Mouse (Mus musculus): ENCODE results near the gene Arhgap33. TPM values are rescaled to one million over a fixed set of nuclear protein-coding genes. Genes with fewer than 3 reads are reported as not detected.
"Not testable (repeated sequence)": the region's sequence is repeated elsewhere in the genome, so short reads cannot be mapped to it uniquely, and the experiment has no call there.

Gene Arhgap33
- polyA plus RNA-seq, 1 experiment from 2014 or later: 148 TPM

DNA sequence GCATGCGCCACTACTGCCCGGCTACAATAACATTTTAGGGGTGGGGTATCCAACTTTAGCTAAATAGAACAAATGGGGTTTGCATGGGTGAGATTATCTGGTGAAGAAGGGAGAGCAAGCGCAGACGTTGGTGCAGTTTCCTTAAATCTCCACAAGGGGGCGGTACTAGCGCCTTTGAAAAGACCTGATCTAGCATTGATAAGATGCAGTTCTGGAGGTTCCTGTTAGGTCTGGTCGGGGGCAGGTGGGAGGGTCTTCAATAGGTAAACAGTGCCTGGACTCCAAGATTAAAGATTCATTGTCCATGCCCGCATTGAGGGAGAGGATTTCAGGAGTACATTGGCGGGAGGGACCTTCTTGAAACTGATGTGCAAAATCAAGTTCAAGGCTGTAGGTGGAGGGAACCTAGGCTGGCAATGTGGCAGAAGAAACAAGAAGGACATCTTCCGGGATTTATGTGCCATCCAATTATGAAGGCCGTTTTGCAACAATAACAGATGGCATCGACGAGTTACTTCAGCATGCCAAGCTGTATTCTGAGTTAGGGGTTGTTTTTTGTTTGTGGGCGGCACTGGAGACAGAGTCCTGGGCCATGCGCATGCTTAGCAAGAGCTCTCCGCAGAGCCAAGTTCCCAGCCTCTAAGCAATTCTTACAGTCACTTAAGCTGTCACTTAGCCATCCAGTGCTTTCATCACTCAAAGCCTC is 44.5 kb downstream of the Arhgap33 start:
- Histone ChIP-seq H3K27ac (ENCODE audit: low read length) (no peak overlapping the region), H3K9me3 (ENCODE audit: control insufficient read depth, low read length) (no peaks in the 10 kb centered on the region), H3K36me3 (ENCODE audit: control insufficient read depth, insufficient read depth) (no peaks in the 10 kb centered on the region), H3K9ac (replicated peaks; ENCODE audit: low read depth, low read length) (no peak overlapping the region), H3K4me1 (replicated peaks; ENCODE audit: control insufficient read depth, insufficient read depth, low read length) (no peaks in the 10 kb centered on the region), H3K27me3 (replicated peaks; ENCODE audit: control insufficient read depth, insufficient read depth, low read length) (no peaks in the 10 kb centered on the region), H3K4me2 (ENCODE audit: low read length) (no peak overlapping the region), H3K4me3 (replicated peaks; ENCODE audit: low read length) (no peak overlapping the region)
- 22% methylated on average over 16 of the region's 16 CpGs for WGBS
- 0 out of 2 replicates have a peak, but pooled peaks have one; percentile 66 for ATAC-seq

DNA sequence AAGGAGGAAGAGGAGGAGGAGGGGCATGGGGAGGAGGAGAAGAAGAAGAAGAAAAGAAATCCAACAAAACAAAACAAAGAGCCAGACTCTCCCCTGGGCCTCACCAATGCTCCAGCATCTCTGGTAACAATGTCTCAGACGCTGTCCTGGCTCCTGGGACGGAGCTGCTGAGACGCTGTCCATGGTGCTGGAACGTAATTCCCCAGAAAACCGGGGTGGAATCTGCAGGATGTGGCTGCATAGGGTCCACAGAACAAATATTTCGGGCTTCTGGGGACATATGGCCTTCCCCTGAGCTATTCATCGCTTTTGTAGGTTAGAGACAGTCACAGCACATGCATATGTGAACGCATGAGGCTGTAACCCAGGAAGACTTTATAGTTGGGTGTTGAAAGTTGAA is 50.6 kb downstream of the Arhgap33 start:
- no peaks in the 10 kb centered on the region for H3K9me3 ChIP-seq (ENCODE audit: control insufficient read depth, low read length)
- H3K36me3 ChIP-seq (ENCODE audit: control insufficient read depth, insufficient read depth): no peaks in the 10 kb centered on the region
- no peak overlapping the region for H3K4me3 ChIP-seq (replicated peaks; ENCODE audit: low read length)
- no peak for ATAC-seq
- H3K4me2 ChIP-seq (ENCODE audit: low read length): no peak overlapping the region
- no peaks in the 10 kb centered on the region for H3K4me1 ChIP-seq (replicated peaks; ENCODE audit: control insufficient read depth, insufficient read depth, low read length)
- H3K27me3 ChIP-seq (replicated peaks; ENCODE audit: control insufficient read depth, insufficient read depth, low read length): no peaks in the 10 kb centered on the region
- 17% methylated on average over 8 of the region's 8 CpGs for WGBS
- no peak overlapping the region for H3K27ac ChIP-seq (ENCODE audit: low read length)
- no peak overlapping the region for H3K9ac ChIP-seq (replicated peaks; ENCODE audit: low read depth, low read length)

DNA sequence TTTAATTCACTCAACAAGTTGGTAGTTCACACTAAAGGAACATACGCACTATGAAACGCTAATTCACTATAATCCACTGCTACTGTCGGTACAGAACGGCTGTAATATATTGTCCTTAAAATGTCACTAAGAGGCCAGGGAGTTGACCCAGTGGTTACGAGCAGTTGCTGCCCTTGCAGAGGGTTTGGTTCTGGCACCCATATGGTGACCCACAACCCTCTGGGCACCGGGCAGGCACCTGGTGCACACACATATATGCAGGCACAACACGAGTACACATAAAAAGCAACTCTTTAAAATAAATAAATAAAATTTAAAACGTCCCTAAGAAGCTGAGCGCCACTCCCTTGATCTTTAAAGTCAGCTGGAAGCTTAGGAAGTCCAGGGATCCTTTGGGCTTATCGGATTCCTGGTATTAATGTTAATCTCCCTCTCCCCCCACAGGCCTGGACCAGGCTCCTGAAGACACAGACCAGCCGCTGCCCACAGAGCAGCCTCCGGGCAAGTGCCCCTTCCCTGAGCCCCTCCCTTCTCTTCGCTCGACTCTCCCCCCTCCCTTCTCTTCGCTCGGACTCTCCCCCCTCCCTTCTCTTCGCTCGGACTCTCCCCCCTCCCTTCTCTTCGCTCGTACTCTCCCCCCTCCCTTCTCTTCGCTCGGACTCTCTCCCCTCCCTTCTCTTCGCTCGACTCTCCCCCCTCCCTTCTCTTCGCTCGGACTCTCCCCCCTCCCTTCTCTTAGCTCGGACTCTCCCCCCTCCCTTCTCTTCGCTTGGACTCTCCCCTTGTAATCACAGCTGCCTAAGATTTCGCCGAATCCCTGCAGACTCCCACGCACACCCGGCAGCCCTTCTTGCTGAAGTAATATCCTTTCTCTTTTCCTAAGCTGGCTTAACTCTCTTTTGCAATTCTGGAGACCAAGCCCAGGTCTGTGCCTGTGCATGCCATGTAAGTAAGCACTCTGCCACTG is 57.2 kb downstream of the Arhgap33 start:
- H3K4me1 ChIP-seq (replicated peaks; ENCODE audit: control insufficient read depth, insufficient read depth, low read length): peaks cover 7% of the 10 kb centered on the region; the same call in 1 of the 2 replicates
- H3K4me3 ChIP-seq (replicated peaks; ENCODE audit: low read length): peak overlapping the region; percentile 24
- no peak overlapping the region for H3K27ac ChIP-seq (ENCODE audit: low read length)
- peak; percentile 50; the same call in 1 of the 2 replicates for ATAC-seq
- H3K9me3 ChIP-seq (ENCODE audit: control insufficient read depth, low read length): no peaks in the 10 kb centered on the region
- WGBS: 8% methylated on average over 32 of the region's 32 CpGs
- no peaks in the 10 kb centered on the region for H3K27me3 ChIP-seq (replicated peaks; ENCODE audit: control insufficient read depth, insufficient read depth, low read length)
- no peak overlapping the region for H3K9ac ChIP-seq (replicated peaks; ENCODE audit: low read depth, low read length)
- H3K36me3 ChIP-seq (ENCODE audit: control insufficient read depth, insufficient read depth): no peaks in the 10 kb centered on the region
- H3K4me2 ChIP-seq (ENCODE audit: low read length): peak overlapping the region; percentile 50

DNA sequence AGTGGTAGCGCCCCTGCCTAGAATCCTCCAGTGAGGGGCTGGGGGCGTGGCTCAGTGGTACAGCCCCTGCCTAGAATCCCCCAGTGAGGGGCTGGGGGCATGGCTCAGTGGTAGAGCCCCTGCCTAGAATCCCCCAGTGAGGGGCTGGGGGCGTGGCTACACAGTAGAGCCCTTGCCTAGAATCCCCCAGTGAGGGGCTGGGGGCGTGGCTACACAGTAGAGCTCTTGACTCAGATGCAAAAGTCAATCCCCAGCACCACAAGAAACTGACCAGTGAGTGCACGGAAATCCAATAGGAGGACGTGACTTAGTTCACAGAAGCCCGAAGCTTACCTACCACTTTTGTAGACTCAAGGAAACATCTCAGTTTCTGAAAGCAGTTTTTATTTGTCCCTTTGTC is 58.7 kb downstream of the Arhgap33 start:
- not testable (repeated sequence) for H3K36me3 ChIP-seq (ENCODE audit: control insufficient read depth, insufficient read depth); H3K4me2 ChIP-seq (ENCODE audit: low read length); H3K27me3 ChIP-seq (replicated peaks; ENCODE audit: control insufficient read depth, insufficient read depth, low read length); H3K4me1 ChIP-seq (replicated peaks; ENCODE audit: control insufficient read depth, insufficient read depth, low read length); H3K9me3 ChIP-seq (ENCODE audit: control insufficient read depth, low read length); H3K4me3 ChIP-seq (replicated peaks; ENCODE audit: low read length); H3K27ac ChIP-seq (ENCODE audit: low read length); H3K9ac ChIP-seq (replicated peaks; ENCODE audit: low read depth, low read length); ATAC-seq
- WGBS: 87% methylated on average over 7 of the region's 7 CpGs

DNA sequence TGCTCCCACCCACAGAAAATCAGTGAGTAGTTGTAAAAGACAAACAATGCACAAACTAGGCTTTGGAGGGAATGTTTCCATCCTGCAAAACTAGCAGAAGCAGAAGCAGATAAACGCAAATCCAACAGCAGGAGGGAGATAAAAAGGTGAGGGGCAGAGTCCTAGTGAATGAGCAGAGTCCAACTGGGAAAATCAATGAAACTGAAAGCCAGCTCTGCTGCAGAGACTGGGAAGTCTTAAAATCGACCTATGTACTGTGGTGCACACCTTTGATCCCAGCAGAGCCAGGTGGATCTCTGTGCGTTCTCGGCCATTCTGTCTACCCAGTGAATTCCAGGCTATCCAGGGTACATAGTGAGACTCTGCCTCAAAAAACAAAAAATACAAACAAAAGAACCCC is 59.9 kb downstream of the Arhgap33 start:
- H3K27me3 ChIP-seq (replicated peaks; ENCODE audit: control insufficient read depth, insufficient read depth, low read length): no peaks in the 10 kb centered on the region
- no peak overlapping the region for H3K4me2 ChIP-seq (ENCODE audit: low read length)
- H3K4me3 ChIP-seq (replicated peaks; ENCODE audit: low read length): no peak overlapping the region
- H3K36me3 ChIP-seq (ENCODE audit: control insufficient read depth, insufficient read depth): no peaks in the 10 kb centered on the region
- H3K4me1 ChIP-seq (replicated peaks; ENCODE audit: control insufficient read depth, insufficient read depth, low read length): peaks cover 7% of the 10 kb centered on the region; the same call in 1 of the 2 replicates
- H3K9me3 ChIP-seq (ENCODE audit: control insufficient read depth, low read length): no peaks in the 10 kb centered on the region
- no peak overlapping the region for H3K9ac ChIP-seq (replicated peaks; ENCODE audit: low read depth, low read length)
- 72% methylated on average over 4 of the region's 4 CpGs for WGBS
- ATAC-seq: no peak
- no peak overlapping the region for H3K27ac ChIP-seq (ENCODE audit: low read length)

DNA sequence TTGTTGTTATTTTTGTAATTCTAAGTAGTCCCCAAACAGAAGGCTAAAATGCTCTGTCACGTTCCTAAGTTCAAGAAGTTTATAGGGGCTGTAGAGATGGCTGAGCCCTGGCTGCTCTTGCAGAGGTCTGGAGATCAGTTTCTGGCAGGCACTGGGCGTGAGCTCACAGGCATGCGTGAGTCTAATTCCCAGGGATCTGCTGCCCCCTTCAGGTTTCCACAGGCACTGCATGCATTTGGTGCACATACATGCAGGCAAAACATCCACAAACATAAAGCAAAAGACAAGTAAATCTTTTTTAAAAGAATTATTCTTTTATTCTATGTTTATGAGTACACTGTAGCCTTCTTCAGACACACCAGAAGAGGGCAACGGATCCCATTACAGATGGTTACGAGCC is 62.4 kb downstream of the Arhgap33 start:
- WGBS: 47% methylated on average over 5 of the region's 5 CpGs
- Histone ChIP-seq H3K4me3 (replicated peaks; ENCODE audit: low read length) (no peak overlapping the region), H3K27me3 (replicated peaks; ENCODE audit: control insufficient read depth, insufficient read depth, low read length) (peaks cover 9% of the 10 kb centered on the region), H3K9ac (replicated peaks; ENCODE audit: low read depth, low read length) (no peak overlapping the region), H3K27ac (ENCODE audit: low read length) (no peak overlapping the region), H3K9me3 (ENCODE audit: control insufficient read depth, low read length) (no peaks in the 10 kb centered on the region), H3K36me3 (ENCODE audit: control insufficient read depth, insufficient read depth) (no peaks in the 10 kb centered on the region), H3K4me1 (replicated peaks; ENCODE audit: control insufficient read depth, insufficient read depth, low read length) (peaks cover under 1% of the 10 kb centered on the region; the same call in 1 of the 2 replicates), H3K4me2 (ENCODE audit: low read length) (no peak overlapping the region)
- no peak for ATAC-seq

Small RNA genes lying within 50 kb of the gene (microRNA-seq; reads per million reads assigned to microRNA genes)
- not detected for gene Gm38670

Other genes starting within 250 kb of the Arhgap33 start
- 129 and 145 TPM in 2 replicates for gene Clip3, start 243.3 kb downstream of the Arhgap33 start, polyA plus RNA-seq (2015; fragmentation: Nextera tagmentation; extraction: Ambion mirVana)
- 93.6 and 104 TPM in 2 replicates for gene Alkbh6, start 226.3 kb downstream of the Arhgap33 start, polyA plus RNA-seq (2015; fragmentation: Nextera tagmentation; extraction: Ambion mirVana)
- 8.5 and 11.7 TPM in 2 replicates for gene Syne4, start 220.3 kb downstream of the Arhgap33 start, polyA plus RNA-seq (2015; fragmentation: Nextera tagmentation; extraction: Ambion mirVana)
- not detected in 2 replicates for gene E130208F15Rik, start 213.3 kb downstream of the Arhgap33 start, polyA plus RNA-seq (2015; fragmentation: Nextera tagmentation; extraction: Ambion mirVana)
- gene Sdhaf1, start 211.2 kb downstream of the Arhgap33 start, polyA plus RNA-seq (2015; fragmentation: Nextera tagmentation; extraction: Ambion mirVana): 18.0 and 19.3 TPM in 2 replicates
- gene Lrfn3, start 172.3 kb downstream of the Arhgap33 start, polyA plus RNA-seq (2015; fragmentation: Nextera tagmentation; extraction: Ambion mirVana): 10.4 and 13.4 TPM in 2 replicates
- 14.0 and 19.1 TPM in 2 replicates for gene Tyrobp, start 121.3 kb downstream of the Arhgap33 start, polyA plus RNA-seq (2015; fragmentation: Nextera tagmentation; extraction: Ambion mirVana)
- not detected in 2 replicates for gene Hcst, start 115.2 kb downstream of the Arhgap33 start, polyA plus RNA-seq (2015; fragmentation: Nextera tagmentation; extraction: Ambion mirVana)
- 2.3 and 3.4 TPM in 2 replicates for gene Nfkbid, start 113.3 kb downstream of the Arhgap33 start, polyA plus RNA-seq (2015; fragmentation: Nextera tagmentation; extraction: Ambion mirVana)
- 584 and 649 TPM in 2 replicates for gene Aplp1, start 89.5 kb downstream of the Arhgap33 start, polyA plus RNA-seq (2015; fragmentation: Nextera tagmentation; extraction: Ambion mirVana)
- gene Kirrel2, start 77.4 kb downstream of the Arhgap33 start, polyA plus RNA-seq (2015; fragmentation: Nextera tagmentation; extraction: Ambion mirVana): 0.22 and 0.43 TPM in 2 replicates
- gene Nphs1, start 76.7 kb downstream of the Arhgap33 start, polyA plus RNA-seq (2015; fragmentation: Nextera tagmentation; extraction: Ambion mirVana): not detected in 2 replicates
- not detected in 2 replicates for gene Prodh2, start 41.4 kb downstream of the Arhgap33 start, polyA plus RNA-seq (2015; fragmentation: Nextera tagmentation; extraction: Ambion mirVana)
- gene Hspb6, start 17.1 kb upstream of the Arhgap33 start, polyA plus RNA-seq (2015; fragmentation: Nextera tagmentation; extraction: Ambion mirVana): 9.3 and 11.1 TPM in 2 replicates
- 8.8 and 13.5 TPM in 2 replicates for gene Proser3, start 17.2 kb upstream of the Arhgap33 start, polyA plus RNA-seq (2015; fragmentation: Nextera tagmentation; extraction: Ambion mirVana)
- 52.9 and 55.1 TPM in 2 replicates for gene Lin37, start 24.8 kb upstream of the Arhgap33 start, polyA plus RNA-seq (2015; fragmentation: Nextera tagmentation; extraction: Ambion mirVana)
- gene U2af1l4, start 28.2 kb upstream of the Arhgap33 start, polyA plus RNA-seq (2015; fragmentation: Nextera tagmentation; extraction: Ambion mirVana): 107 and 111 TPM in 2 replicates
- 23.5 and 28.5 TPM in 2 replicates for gene Gm49396, start 28.3 kb upstream of the Arhgap33 start, polyA plus RNA-seq (2015; fragmentation: Nextera tagmentation; extraction: Ambion mirVana)
- 117 and 121 TPM in 2 replicates for gene Psenen, start 28.6 kb upstream of the Arhgap33 start, polyA plus RNA-seq (2015; fragmentation: Nextera tagmentation; extraction: Ambion mirVana)
- 5.8 and 6.3 TPM in 2 replicates for gene Igflr1, start 30.4 kb upstream of the Arhgap33 start, polyA plus RNA-seq (2015; fragmentation: Nextera tagmentation; extraction: Ambion mirVana)
- gene Kmt2b, start 53.7 kb upstream of the Arhgap33 start, polyA plus RNA-seq (2015; fragmentation: Nextera tagmentation; extraction: Ambion mirVana): 8.7 and 15.6 TPM in 2 replicates
- 0.22 and 0.23 TPM in 2 replicates for gene Zbtb32, start 63.8 kb upstream of the Arhgap33 start, polyA plus RNA-seq (2015; fragmentation: Nextera tagmentation; extraction: Ambion mirVana)
- 0.34 and 0.40 TPM in 2 replicates for gene Upk1a, start 77.8 kb upstream of the Arhgap33 start, polyA plus RNA-seq (2015; fragmentation: Nextera tagmentation; extraction: Ambion mirVana)
- 860 and 869 TPM in 2 replicates for gene Cox6b1, start 91.1 kb upstream of the Arhgap33 start, polyA plus RNA-seq (2015; fragmentation: Nextera tagmentation; extraction: Ambion mirVana)
- gene Etv2, start 100.8 kb upstream of the Arhgap33 start, polyA plus RNA-seq (2015; fragmentation: Nextera tagmentation; extraction: Ambion mirVana): not detected in 2 replicates
- gene Rbm42, start 115.3 kb upstream of the Arhgap33 start, polyA plus RNA-seq (2015; fragmentation: Nextera tagmentation; extraction: Ambion mirVana): 153 and 155 TPM in 2 replicates
- 34.0 and 34.5 TPM in 2 replicates for gene Haus5, start 129.9 kb upstream of the Arhgap33 start, polyA plus RNA-seq (2015; fragmentation: Nextera tagmentation; extraction: Ambion mirVana)
- not detected in 2 replicates for gene Pmis2, start 136.5 kb upstream of the Arhgap33 start, polyA plus RNA-seq (2015; fragmentation: Nextera tagmentation; extraction: Ambion mirVana)
- not detected in 2 replicates for gene 2200002J24Rik, start 163.9 kb upstream of the Arhgap33 start, polyA plus RNA-seq (2015; fragmentation: Nextera tagmentation; extraction: Ambion mirVana)
- 1.3 and 2.4 TPM in 2 replicates for gene Atp4a, start 177.1 kb upstream of the Arhgap33 start, polyA plus RNA-seq (2015; fragmentation: Nextera tagmentation; extraction: Ambion mirVana)
- gene Tmem147, start 194.5 kb upstream of the Arhgap33 start, polyA plus RNA-seq (2015; fragmentation: Nextera tagmentation; extraction: Ambion mirVana): 202 and 214 TPM in 2 replicates
- 0.68 and 1.1 TPM in 2 replicates for gene Gapdhs, start 208.6 kb upstream of the Arhgap33 start, polyA plus RNA-seq (2015; fragmentation: Nextera tagmentation; extraction: Ambion mirVana)
- 2.2 and 2.3 TPM in 2 replicates for gene Sbsn, start 216.4 kb upstream of the Arhgap33 start, polyA plus RNA-seq (2015; fragmentation: Nextera tagmentation; extraction: Ambion mirVana)
- gene Dmkn, start 228.7 kb upstream of the Arhgap33 start, polyA plus RNA-seq (2015; fragmentation: Nextera tagmentation; extraction: Ambion mirVana): 1.1 and 2.2 TPM in 2 replicates